Mouse (Mus musculus): ENCODE data around the gene Hnrnpll. TPM values are rescaled to one million over a fixed set of nuclear protein-coding genes. Genes with fewer than 3 reads are reported as not detected.
"Not testable (repeated sequence)": the region's sequence is repeated elsewhere in the genome, so short reads cannot be mapped to it uniquely, and the experiment has no call there.

The Hnrnpll gene
- polyA plus RNA-seq, 1 experiment, result 2.5 TPM

DNA sequence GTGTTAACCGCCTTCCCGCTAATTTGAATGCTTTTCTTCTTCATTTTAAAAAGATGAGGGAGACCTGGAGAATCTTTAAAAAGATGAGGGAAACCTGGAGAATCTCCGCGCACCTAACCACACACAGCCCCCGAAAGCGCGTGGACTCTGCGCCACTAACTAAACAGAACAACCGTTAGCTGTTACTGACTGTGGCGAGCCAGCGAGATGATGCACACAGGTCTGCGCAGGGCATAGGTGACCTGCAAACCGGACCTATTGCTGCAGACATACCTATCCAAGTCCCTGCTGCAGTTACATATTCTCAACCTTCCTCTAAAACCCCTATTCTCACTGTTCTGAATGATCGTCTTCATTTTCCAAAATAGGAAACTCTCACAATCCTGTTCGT, 481 bp upstream of the Hnrnpll start:
- Histone ChIP-seq H3K9me3 (ENCODE audit: control insufficient read depth, low read length) (no peaks in the 10 kb centered on the region; the same call in 1 of the 2 replicates), H3K36me3 (ENCODE audit: control insufficient read depth) (peaks cover 8% of the 10 kb centered on the region), H3K4me3 (replicated peaks) (peak overlapping the region; percentile 74), H3K27me3 (ENCODE audit: control insufficient read depth) (no peaks in the 10 kb centered on the region), H3K4me1 (ENCODE audit: control insufficient read depth) (peaks cover 43% of the 10 kb centered on the region)
- TF ChIP-seq TAL1 (IDR thresholded peaks at IDR 0.05; ENCODE audit: low read length), result no peak
- no peak for TF ChIP-seq GATA1 (IDR thresholded peaks at IDR 0.05; ENCODE audit: low read length)

- Histone ChIP-seq H3K9me3 (ENCODE audit: control insufficient read depth, low read length) (no peaks in the 10 kb centered on the region; the same call in 1 of the 2 replicates), H3K4me1 (ENCODE audit: control insufficient read depth) (peaks cover 47% of the 10 kb centered on the region), H3K36me3 (ENCODE audit: control insufficient read depth) (peaks cover 15% of the 10 kb centered on the region), H3K27me3 (ENCODE audit: control insufficient read depth) (no peaks in the 10 kb centered on the region), H3K4me3 (replicated peaks) (peak overlapping the region; percentile 74)
- TF ChIP-seq GATA1 (IDR thresholded peaks at IDR 0.05; ENCODE audit: low read length) (no peak), TAL1 (IDR thresholded peaks at IDR 0.05; ENCODE audit: low read length) (no peak)
These were observed 1.0 kb downstream of the Hnrnpll start for GRCm38 (mm10) chr17:80060828-80061782.

DNA sequence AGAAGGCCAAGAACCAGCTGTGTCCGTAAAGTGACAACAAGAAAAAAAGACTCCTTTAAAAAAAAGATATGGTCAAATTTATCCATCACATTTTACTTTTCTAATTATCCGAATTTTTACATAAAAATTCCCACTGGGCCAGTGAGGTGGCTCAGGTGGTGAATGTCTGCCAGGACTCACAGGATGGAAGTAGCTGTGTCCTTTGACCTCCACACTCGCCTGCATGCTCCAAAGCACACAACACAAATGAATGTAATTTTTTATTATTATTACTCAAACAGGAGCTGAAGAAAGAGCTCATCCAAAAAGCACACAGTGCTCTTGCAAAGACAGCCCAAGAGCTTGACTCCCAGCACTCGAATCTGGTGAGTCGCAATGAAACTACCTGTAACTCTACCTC, 2.0 kb downstream of the Hnrnpll start:
- peaks cover 47% of the 10 kb centered on the region for H3K4me1 ChIP-seq (ENCODE audit: control insufficient read depth)
- TF ChIP-seq TAL1 (IDR thresholded peaks at IDR 0.05; ENCODE audit: low read length) (no peak), GATA1 (IDR thresholded peaks at IDR 0.05; ENCODE audit: low read length) (no peak)
- peak overlapping the region; percentile 74 for H3K4me3 ChIP-seq (replicated peaks)
- peaks cover 15% of the 10 kb centered on the region for H3K36me3 ChIP-seq (ENCODE audit: control insufficient read depth)
- no peaks in the 10 kb centered on the region; the same call in 1 of the 2 replicates for H3K9me3 ChIP-seq (ENCODE audit: control insufficient read depth, low read length)
- H3K27me3 ChIP-seq (ENCODE audit: control insufficient read depth), result no peaks in the 10 kb centered on the region

GRCm38 (mm10) chr17:80059731-80060130, 2.4 kb downstream of the Hnrnpll start:
- no peaks in the 10 kb centered on the region for H3K27me3 ChIP-seq (ENCODE audit: control insufficient read depth)
- peaks cover 18% of the 10 kb centered on the region for H3K36me3 ChIP-seq (ENCODE audit: control insufficient read depth)
- no peaks in the 10 kb centered on the region; the same call in 1 of the 2 replicates for H3K9me3 ChIP-seq (ENCODE audit: control insufficient read depth, low read length)
- peak overlapping the region; percentile 74 for H3K4me3 ChIP-seq (replicated peaks)
- peaks cover 47% of the 10 kb centered on the region for H3K4me1 ChIP-seq (ENCODE audit: control insufficient read depth)
- TF ChIP-seq GATA1 (IDR thresholded peaks at IDR 0.05; ENCODE audit: low read length) (no peak), TAL1 (IDR thresholded peaks at IDR 0.05; ENCODE audit: low read length) (no peak)

DNA sequence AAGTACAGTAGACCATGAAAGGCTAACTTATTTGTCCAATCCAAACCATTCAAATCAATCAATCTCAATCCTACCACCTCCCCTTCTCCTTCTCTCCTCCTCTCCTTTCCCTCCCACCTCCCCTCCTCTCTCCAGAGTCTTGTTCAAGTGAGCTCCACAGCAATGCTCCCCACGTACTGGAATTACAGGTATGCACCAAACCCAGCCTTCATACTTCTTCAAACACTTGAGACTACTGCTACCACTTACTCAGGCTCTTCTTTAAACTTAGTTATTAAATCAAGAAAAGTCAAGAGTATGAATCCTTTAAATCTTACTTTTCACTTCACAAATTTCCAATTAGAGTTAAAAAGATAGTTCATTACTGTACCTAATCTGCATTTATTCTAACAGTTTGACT, 3.6 kb downstream of the Hnrnpll start:
- Histone ChIP-seq H3K4me1 (ENCODE audit: control insufficient read depth) (peaks cover 44% of the 10 kb centered on the region), H3K4me3 (replicated peaks) (no peak overlapping the region), H3K9me3 (ENCODE audit: control insufficient read depth, low read length) (no peaks in the 10 kb centered on the region), H3K36me3 (ENCODE audit: control insufficient read depth) (peaks cover 27% of the 10 kb centered on the region), H3K27me3 (ENCODE audit: control insufficient read depth) (no peaks in the 10 kb centered on the region)
- TF ChIP-seq GATA1 (IDR thresholded peaks at IDR 0.05; ENCODE audit: low read length), result no peak
- no peak for TF ChIP-seq TAL1 (IDR thresholded peaks at IDR 0.05; ENCODE audit: low read length)

DNA sequence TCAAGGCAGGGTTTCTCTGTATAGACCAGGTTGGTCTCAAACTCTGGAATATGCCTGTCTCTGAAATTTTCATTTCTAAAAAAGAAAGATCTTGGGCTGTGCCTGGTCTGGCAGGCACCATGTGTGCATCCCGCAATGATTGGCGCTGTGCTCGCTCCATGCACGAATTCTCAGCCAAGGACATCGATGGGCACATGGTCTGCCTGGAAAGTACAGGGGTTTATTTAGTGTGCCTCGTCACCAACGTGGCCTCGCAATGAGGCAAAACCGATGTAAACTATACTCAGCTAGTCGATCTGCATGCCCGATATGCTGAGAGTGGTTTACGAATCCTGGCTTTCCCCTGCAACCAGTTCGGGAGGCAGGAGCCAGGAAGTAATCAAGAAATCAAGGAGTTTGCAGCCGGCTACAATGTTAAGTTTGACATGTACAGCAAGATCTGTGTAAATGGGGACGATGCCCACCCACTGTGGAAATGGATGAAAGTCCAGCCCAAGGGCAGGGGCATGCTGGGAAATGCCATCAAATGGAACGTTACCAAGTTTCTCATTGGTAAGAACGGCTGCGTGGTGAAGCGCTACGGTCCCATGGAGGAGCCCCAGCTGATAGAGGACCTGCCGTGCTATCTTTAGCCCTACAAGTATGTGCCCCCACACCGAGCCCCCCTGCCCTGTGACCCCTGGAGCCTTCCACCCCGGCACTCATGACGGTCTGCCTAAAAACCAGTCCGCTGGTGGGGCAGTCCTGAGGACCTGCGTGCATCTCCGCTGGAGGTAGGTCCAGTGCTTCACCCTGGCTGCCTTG, 8.0 kb downstream of the Hnrnpll start:
- TF ChIP-seq GATA1 (IDR thresholded peaks at IDR 0.05; ENCODE audit: low read length) (no peak), TAL1 (IDR thresholded peaks at IDR 0.05; ENCODE audit: low read length) (no peak)

GRCm38 (mm10) chr17:80051682-80052081, 10.5 kb downstream of the Hnrnpll start:
- Histone ChIP-seq H3K4me3 (replicated peaks) (no peak overlapping the region), H3K9me3 (ENCODE audit: control insufficient read depth, low read length) (no peaks in the 10 kb centered on the region), H3K36me3 (ENCODE audit: control insufficient read depth) (peaks cover 82% of the 10 kb centered on the region), H3K4me1 (ENCODE audit: control insufficient read depth) (peaks cover 7% of the 10 kb centered on the region), H3K27me3 (ENCODE audit: control insufficient read depth) (no peaks in the 10 kb centered on the region)
- no peak for TF ChIP-seq GATA1 (IDR thresholded peaks at IDR 0.05; ENCODE audit: low read length)
- no peak for TF ChIP-seq TAL1 (IDR thresholded peaks at IDR 0.05; ENCODE audit: low read length)

More for the DNA sequence above, 8.0 kb downstream of the Hnrnpll start:
- H3K4me1 ChIP-seq (ENCODE audit: control insufficient read depth), result peaks cover 18% of the 10 kb centered on the region
- H3K9me3 ChIP-seq (ENCODE audit: control insufficient read depth, low read length), result no peaks in the 10 kb centered on the region
- H3K4me3 ChIP-seq (replicated peaks), result no peak overlapping the region
- H3K27me3 ChIP-seq (ENCODE audit: control insufficient read depth), result no peaks in the 10 kb centered on the region
- H3K36me3 ChIP-seq (ENCODE audit: control insufficient read depth), result peaks cover 70% of the 10 kb centered on the region

- not testable (repeated sequence) for H3K27me3 ChIP-seq (ENCODE audit: control insufficient read depth); H3K4me1 ChIP-seq (ENCODE audit: control insufficient read depth); H3K4me3 ChIP-seq (replicated peaks); H3K9me3 ChIP-seq (ENCODE audit: control insufficient read depth, low read length)
- peaks cover 94% of the 10 kb centered on the region for H3K36me3 ChIP-seq (ENCODE audit: control insufficient read depth)
These were observed 12.8 kb downstream of the Hnrnpll start for GRCm38 (mm10) chr17:80049300-80049699.

GRCm38 (mm10) chr17:80048230-80048629, 13.9 kb downstream of the Hnrnpll start:
- TF ChIP-seq TAL1 (IDR thresholded peaks at IDR 0.05; ENCODE audit: low read length) (no peak), GATA1 (IDR thresholded peaks at IDR 0.05; ENCODE audit: low read length) (no peak)
- no peaks in the 10 kb centered on the region for H3K27me3 ChIP-seq (ENCODE audit: control insufficient read depth)
- H3K4me1 ChIP-seq (ENCODE audit: control insufficient read depth), result no peaks in the 10 kb centered on the region
- no peaks in the 10 kb centered on the region for H3K9me3 ChIP-seq (ENCODE audit: control insufficient read depth, low read length)
- no peak overlapping the region for H3K4me3 ChIP-seq (replicated peaks)
- peaks cover 94% of the 10 kb centered on the region for H3K36me3 ChIP-seq (ENCODE audit: control insufficient read depth)
